Mouse (Mus musculus) thymus, adult 2 months (tissue): ENCODE measurements at regions not wholly inside any gene's neighbourhood (a gene's known extent, or its start where the extent isn't known, plus 50 kb on each side); places are given as distances from the start of the nearest gene placed in this dataset.

ENCODE experiments used
- CTCF ChIP-seq: fragments of 200-500 bp; IDR thresholded peaks from 2 replicates; pipeline ENCODE4 v1.5.1; 2012; ENCODE audit warnings: mild to moderate bottlenecking, control low read depth, low read length, moderate library complexity, borderline replicate concordance; ENCODE audit not compliant: control insufficient read depth, poor library complexity, insufficient read depth; ENCODE audit errors: extremely low read depth
- POLR2A ChIP-seq: fragments of 200-500 bp; IDR thresholded peaks from 2 replicates; pipeline ENCODE4 v1.6.1; 2012; ENCODE audit warnings: mild to moderate bottlenecking, low read length, control low read depth, moderate library complexity; ENCODE audit not compliant: control insufficient read depth, poor library complexity, insufficient read depth; ENCODE audit errors: extremely low read depth

- no peak for TF ChIP-seq CTCF
- TF ChIP-seq POLR2A = no peak
These were observed 108.9 kb upstream of the Pmfbp1 start for GRCm38 (mm10) chr8:109384881-109385280.
